Mouse (Mus musculus): ENCODE measurements around the gene Rassf3. TPM values are rescaled to one million over a fixed set of nuclear protein-coding genes. Genes with fewer than 3 reads are reported as not detected.
A peak's percentile ranks its signal among the peaks of the same experiment; 100 is the strongest.

Gene Rassf3
- polyA plus RNA-seq, 1 experiment from 2014 or later, result 52.7 TPM

GRCm38 (mm10) chr10:121434441-121435103, 41.6 kb downstream of the Rassf3 start:
- H3K27ac ChIP-seq, result no peak overlapping the region
- peaks cover 100% of the 10 kb centered on the region for H3K79me2 ChIP-seq (ENCODE audit: inconsistent target)
- H3K36me3 ChIP-seq (ENCODE audit: inconsistent target), result no peaks in the 10 kb centered on the region
- 94% methylated on average over 15 of the region's 15 CpGs for WGBS (ENCODE audit: missing documents)
- no peak overlapping the region for H3K4me3 ChIP-seq (ENCODE audit: inconsistent target)

- 41% methylated on average over 15 of the region's 16 CpGs for WGBS (ENCODE audit: missing documents)
- H3K4me3 ChIP-seq (ENCODE audit: inconsistent target), result no peak overlapping the region
- no peak overlapping the region for H3K27ac ChIP-seq
- no peaks in the 10 kb centered on the region for H3K36me3 ChIP-seq (ENCODE audit: inconsistent target)
- H3K79me2 ChIP-seq (ENCODE audit: inconsistent target), result peaks cover 97% of the 10 kb centered on the region
Observed at GRCm38 (mm10) chr10:121432635-121433280, 43.4 kb downstream of the Rassf3 start.

GRCm38 (mm10) chr10:121432041-121432634, 44.0 kb downstream of the Rassf3 start:
- 47% methylated on average over 12 of the region's 12 CpGs for WGBS (ENCODE audit: missing documents)
- Histone ChIP-seq H3K79me2 (ENCODE audit: inconsistent target) (peaks cover 97% of the 10 kb centered on the region), H3K4me3 (ENCODE audit: inconsistent target) (no peak overlapping the region), H3K27ac (no peak overlapping the region), H3K36me3 (ENCODE audit: inconsistent target) (no peaks in the 10 kb centered on the region)

DNA sequence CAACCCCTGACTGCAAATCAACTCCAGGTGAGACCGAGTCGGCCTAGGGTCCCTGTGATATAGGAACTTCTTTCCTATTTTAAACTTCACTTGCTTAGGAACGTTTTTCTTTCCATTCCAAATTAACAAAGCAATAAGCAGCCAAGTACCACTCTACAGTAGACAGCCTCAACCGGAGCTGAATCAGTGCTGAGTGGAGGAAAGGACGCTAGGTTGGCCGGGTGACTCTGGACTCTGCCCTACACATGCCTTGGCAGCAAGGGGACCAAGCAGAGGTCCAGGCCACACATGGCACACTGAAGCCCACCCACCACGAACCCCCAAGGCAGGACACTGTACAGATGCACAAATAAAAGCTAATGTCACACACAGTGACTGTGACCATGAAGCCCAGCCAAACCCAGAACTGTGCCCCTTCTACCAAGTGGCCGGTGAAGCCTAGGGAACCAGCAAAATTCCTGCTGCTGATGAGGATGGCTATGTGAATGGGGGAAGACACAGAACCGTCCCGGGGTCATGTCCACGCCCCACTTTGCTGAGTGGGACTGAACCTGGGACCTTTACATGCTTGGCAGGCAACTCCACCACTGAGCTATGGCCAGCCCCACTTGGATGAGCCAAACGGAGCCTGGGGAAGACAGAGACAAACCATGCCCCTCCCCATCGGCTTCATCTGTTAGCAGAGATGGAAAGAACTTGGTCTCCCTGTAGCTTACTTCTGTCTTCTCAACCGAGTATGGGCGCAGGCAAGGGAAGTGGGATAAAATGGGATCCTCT, 45.2 kb downstream of the Rassf3 start:
- Histone ChIP-seq H3K4me3 (ENCODE audit: inconsistent target) (no peak overlapping the region), H3K79me2 (ENCODE audit: inconsistent target) (peaks cover 97% of the 10 kb centered on the region), H3K36me3 (ENCODE audit: inconsistent target) (no peaks in the 10 kb centered on the region), H3K27ac (no peak overlapping the region)
- 80% methylated on average over 14 of the region's 15 CpGs for WGBS (ENCODE audit: missing documents)

- WGBS (ENCODE audit: missing documents), result 37% methylated on average over 14 of the region's 14 CpGs
- H3K4me3 ChIP-seq (ENCODE audit: inconsistent target), result no peak overlapping the region; the same call in 1 of the 2 replicates
- peak overlapping the region; percentile 60 for H3K27ac ChIP-seq
- H3K36me3 ChIP-seq (ENCODE audit: inconsistent target), result no peaks in the 10 kb centered on the region
- H3K79me2 ChIP-seq (ENCODE audit: inconsistent target), result peaks cover 97% of the 10 kb centered on the region
Observed at GRCm38 (mm10) chr10:121429981-121430682, 46.0 kb downstream of the Rassf3 start.

DNA sequence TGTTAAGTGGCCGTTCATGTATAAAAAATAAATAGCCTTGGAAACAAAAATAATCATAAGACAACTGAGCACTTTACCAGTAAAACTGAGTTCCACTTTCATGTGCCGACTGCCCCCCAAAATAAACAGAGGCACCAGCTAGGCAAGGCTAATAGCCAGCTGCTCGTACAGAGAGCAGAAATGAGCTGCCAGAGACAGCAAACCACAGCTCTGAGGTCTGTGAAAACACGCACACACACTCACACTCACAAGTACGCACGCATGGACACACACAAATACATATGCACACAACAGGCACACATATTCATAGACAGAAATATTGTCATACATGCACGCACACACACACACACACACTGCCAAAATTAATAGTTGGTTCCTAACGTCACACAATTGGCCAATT, 46.6 kb downstream of the Rassf3 start:
- H3K36me3 ChIP-seq (ENCODE audit: inconsistent target), result no peaks in the 10 kb centered on the region
- no peak overlapping the region; the same call in 1 of the 2 replicates for H3K4me3 ChIP-seq (ENCODE audit: inconsistent target)
- WGBS (ENCODE audit: missing documents), result 7% methylated on average over 8 of the region's 8 CpGs
- H3K27ac ChIP-seq, result peak overlapping the region; percentile 60
- H3K79me2 ChIP-seq (ENCODE audit: inconsistent target), result peaks cover 97% of the 10 kb centered on the region

DNA sequence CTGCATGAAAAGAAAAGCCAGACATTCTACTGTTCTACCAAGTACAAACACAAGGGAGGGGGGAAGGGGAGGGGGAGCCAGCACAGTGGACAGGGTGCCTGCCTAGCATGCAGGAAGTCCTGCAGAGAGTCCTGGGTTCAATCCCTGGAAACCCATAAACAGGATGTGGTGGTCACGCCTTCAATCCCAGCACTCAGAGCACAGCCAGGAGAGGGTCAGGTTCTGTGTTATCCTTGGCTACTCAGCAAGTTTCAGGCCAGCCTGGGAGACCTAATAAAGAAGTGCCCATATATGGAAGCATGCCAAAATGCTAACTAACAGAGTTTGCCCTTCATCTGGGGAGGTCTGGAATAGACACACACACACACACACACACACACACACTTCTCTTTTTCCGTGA, 47.1 kb downstream of the Rassf3 start:
- 8% methylated on average over 2 of the region's 2 CpGs for WGBS (ENCODE audit: missing documents)
- H3K27ac ChIP-seq, result peak overlapping the region; percentile 60
- no peak overlapping the region for H3K4me3 ChIP-seq (ENCODE audit: inconsistent target)
- no peaks in the 10 kb centered on the region for H3K36me3 ChIP-seq (ENCODE audit: inconsistent target)
- peaks cover 97% of the 10 kb centered on the region for H3K79me2 ChIP-seq (ENCODE audit: inconsistent target)

GRCm38 (mm10) chr10:121428011-121428711, 48.0 kb downstream of the Rassf3 start:
- Histone ChIP-seq H3K27ac (no peak overlapping the region), H3K79me2 (ENCODE audit: inconsistent target) (peaks cover 97% of the 10 kb centered on the region), H3K4me3 (ENCODE audit: inconsistent target) (no peak overlapping the region), H3K36me3 (ENCODE audit: inconsistent target) (no peaks in the 10 kb centered on the region)
- WGBS (ENCODE audit: missing documents), result 90% methylated on average over 15 of the region's 15 CpGs

DNA sequence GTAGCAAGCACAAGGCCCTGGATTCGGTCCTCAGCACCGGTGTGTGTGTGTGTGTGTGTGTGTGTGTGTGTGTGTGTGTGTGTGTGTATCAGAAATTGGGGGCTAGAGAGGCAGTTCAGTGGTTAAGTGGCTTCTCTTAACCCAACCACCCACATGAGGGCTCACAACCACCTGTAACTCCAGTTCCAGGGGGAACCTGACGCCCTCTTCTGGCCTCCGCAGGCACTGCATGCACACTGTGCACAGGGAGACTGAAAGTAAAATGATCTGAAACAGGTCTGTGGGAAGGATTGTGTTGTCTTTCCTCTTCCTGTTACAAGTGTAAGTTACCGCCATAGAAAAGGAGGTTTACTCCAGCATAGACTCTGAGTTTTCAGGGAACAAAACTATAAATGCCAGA, 49.0 kb downstream of the Rassf3 start:
- WGBS (ENCODE audit: missing documents), result 43% methylated on average over 5 of the region's 5 CpGs
- no peak overlapping the region for H3K4me3 ChIP-seq (ENCODE audit: inconsistent target)
- H3K27ac ChIP-seq, result peak overlapping the region; percentile 34
- no peaks in the 10 kb centered on the region for H3K36me3 ChIP-seq (ENCODE audit: inconsistent target)
- H3K79me2 ChIP-seq (ENCODE audit: inconsistent target), result peaks cover 97% of the 10 kb centered on the region

- H3K36me3 ChIP-seq (ENCODE audit: inconsistent target), result no peaks in the 10 kb centered on the region
- H3K4me3 ChIP-seq (ENCODE audit: inconsistent target), result no peak overlapping the region
- 4% methylated on average over 5 of the region's 5 CpGs for WGBS (ENCODE audit: missing documents)
- H3K79me2 ChIP-seq (ENCODE audit: inconsistent target), result peaks cover 97% of the 10 kb centered on the region
- peak overlapping the region; percentile 34 for H3K27ac ChIP-seq
Observed at GRCm38 (mm10) chr10:121426458-121427070, 49.6 kb downstream of the Rassf3 start.

GRCm38 (mm10) chr10:121425506-121426025, 50.6 kb downstream of the Rassf3 start:
- Histone ChIP-seq H3K79me2 (ENCODE audit: inconsistent target) (peaks cover 97% of the 10 kb centered on the region), H3K36me3 (ENCODE audit: inconsistent target) (no peaks in the 10 kb centered on the region), H3K4me3 (ENCODE audit: inconsistent target) (no peak overlapping the region), H3K27ac (no peak overlapping the region)
- WGBS (ENCODE audit: missing documents), result 88% methylated on average over 14 of the region's 14 CpGs

- WGBS (ENCODE audit: missing documents), result 96% methylated on average over 5 of the region's 5 CpGs
- Histone ChIP-seq H3K36me3 (ENCODE audit: inconsistent target) (no peaks in the 10 kb centered on the region), H3K79me2 (ENCODE audit: inconsistent target) (peaks cover 97% of the 10 kb centered on the region), H3K27ac (no peak overlapping the region), H3K4me3 (ENCODE audit: inconsistent target) (no peak overlapping the region)
Observed at GRCm38 (mm10) chr10:121425079-121425478, 51.1 kb downstream of the Rassf3 start.

GRCm38 (mm10) chr10:121424455-121424854, 51.7 kb downstream of the Rassf3 start:
- WGBS (ENCODE audit: missing documents), result 91% methylated on average over 3 of the region's 3 CpGs
- Histone ChIP-seq H3K36me3 (ENCODE audit: inconsistent target) (no peaks in the 10 kb centered on the region), H3K4me3 (ENCODE audit: inconsistent target) (no peak overlapping the region), H3K27ac (no peak overlapping the region), H3K79me2 (ENCODE audit: inconsistent target) (peaks cover 97% of the 10 kb centered on the region)
